Mouse (Mus musculus): Measurements from ENCODE around the gene P3h1. TPM values are rescaled to one million over a fixed set of nuclear protein-coding genes. Genes with fewer than 3 reads are reported as not detected.

Gene P3h1
- polyA plus RNA-seq, 1 experiment from 2014 or later = 9.9 TPM

DNA sequence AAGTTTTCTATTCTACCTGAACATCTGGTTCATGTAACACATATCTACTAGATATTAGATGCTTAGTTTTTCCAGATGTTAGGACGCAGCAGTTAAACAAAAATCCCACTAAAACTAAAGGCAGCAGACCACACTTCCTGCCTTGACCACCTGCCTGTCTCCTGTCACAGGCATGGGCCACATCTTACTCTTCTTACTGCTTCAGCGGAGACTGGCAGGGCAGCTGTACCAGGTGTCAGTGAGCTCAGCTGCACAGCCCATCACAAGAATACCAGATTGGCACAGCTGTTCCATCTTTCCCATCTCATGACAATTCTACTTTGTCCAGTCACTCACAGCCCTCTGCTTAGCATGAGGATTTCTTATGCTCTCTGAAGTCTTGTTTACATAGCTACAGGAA, 64.6 kb downstream of the P3h1 start:
- Histone ChIP-seq H3K4me3 (ENCODE audit: low read depth, low read length) (no peak overlapping the region), H3K36me3 (ENCODE audit: control insufficient read depth, insufficient read depth, low read length) (no peaks in the 10 kb centered on the region), H3K9ac (ENCODE audit: low read depth, low read length) (no peak overlapping the region), H3K27me3 (ENCODE audit: control insufficient read depth, insufficient read depth, low read depth, low read length) (no peaks in the 10 kb centered on the region), H3K4me2 (ENCODE audit: low read length) (no peak overlapping the region), H3K27ac (ENCODE audit: low read length) (no peak overlapping the region), H3K9me3 (replicated peaks; ENCODE audit: control insufficient read depth, low read length, poor library complexity, severe bottlenecking) (no peaks in the 10 kb centered on the region), H3K4me1 (ENCODE audit: control insufficient read depth, insufficient read depth, low read length) (peaks cover 11% of the 10 kb centered on the region)
- ATAC-seq = no peak
- WGBS = 87% methylated on average over 2 of the region's 2 CpGs

Other genes starting within 250 kb of the P3h1 start
- gene Slc2a1, start 124.2 kb upstream of the P3h1 start, polyA plus RNA-seq (2015; fragmentation: Nextera tagmentation; extraction: Ambion mirVana) = 90.7 and 91.6 TPM in 2 replicates
- gene Zfp691, start 58.7 kb upstream of the P3h1 start, polyA plus RNA-seq (2015; fragmentation: Nextera tagmentation; extraction: Ambion mirVana) = 4.0 and 6.1 TPM in 2 replicates
- 0.14 and 0.52 TPM in 2 replicates for gene Ermap, start 42.9 kb upstream of the P3h1 start, polyA plus RNA-seq (2015; fragmentation: Nextera tagmentation; extraction: Ambion mirVana)
- 220 and 230 TPM in 2 replicates for gene Svbp, start 37.6 kb upstream of the P3h1 start, polyA plus RNA-seq (2015; fragmentation: Nextera tagmentation; extraction: Ambion mirVana)
- gene Tmem269, start 14.7 kb upstream of the P3h1 start, polyA plus RNA-seq (2015; fragmentation: Nextera tagmentation; extraction: Ambion mirVana) = 0.26 and 0.44 TPM in 2 replicates
- 22.6 and 26.0 TPM in 2 replicates for gene AU022252, start 203 bp upstream of the P3h1 start, polyA plus RNA-seq (2015; fragmentation: Nextera tagmentation; extraction: Ambion mirVana)
- 0.63 and 1.6 TPM in 2 replicates for gene Cldn19, start 22.5 kb downstream of the P3h1 start, polyA plus RNA-seq (2015; fragmentation: Nextera tagmentation; extraction: Ambion mirVana)
- gene Ybx1, start 61.7 kb downstream of the P3h1 start, polyA plus RNA-seq (2015; fragmentation: Nextera tagmentation; extraction: Ambion mirVana) = 716 and 727 TPM in 2 replicates
- 36.4 and 42.9 TPM in 2 replicates for gene Ppih, start 87.6 kb downstream of the P3h1 start, polyA plus RNA-seq (2015; fragmentation: Nextera tagmentation; extraction: Ambion mirVana)
- 22.8 and 27.1 TPM in 2 replicates for gene Ccdc30, start 182.6 kb downstream of the P3h1 start, polyA plus RNA-seq (2015; fragmentation: Nextera tagmentation; extraction: Ambion mirVana)
- gene Ppcs, start 189.5 kb downstream of the P3h1 start, polyA plus RNA-seq (2015; fragmentation: Nextera tagmentation; extraction: Ambion mirVana) = 18.6 and 19.4 TPM in 2 replicates
- gene Zmynd12, start 189.9 kb downstream of the P3h1 start, polyA plus RNA-seq (2015; fragmentation: Nextera tagmentation; extraction: Ambion mirVana) = 0.64 and 0.76 TPM in 2 replicates